Mouse (Mus musculus): ENCODE results near the gene 2010111I01Rik.

- TF ChIP-seq CTCF (IDR thresholded peaks at IDR 0.05; ENCODE audit: low read depth), result no peak
- TF ChIP-seq EP300 (IDR thresholded peaks at IDR 0.05; ENCODE audit: low read depth), result no peak
Measured at GRCm38 (mm10) chr13:63091246-63091645, 126.6 kb downstream of the 2010111I01Rik start.

Measured in liver, embryonic 14.5 days (tissue).